Mouse (Mus musculus) small intestine, adult 2 months (tissue): ENCODE measurements around the gene Hs1bp3.

ENCODE experiments used
- CTCF ChIP-seq: fragments of 200-500 bp; IDR thresholded peaks from 2 replicates; pipeline ENCODE4 v1.5.1; 2012; ENCODE audit warnings: low read depth, mild to moderate bottlenecking, control low read depth, inconsistent platforms, low read length, moderate library complexity, mixed read lengths; ENCODE audit not compliant: insufficient replicate concordance, insufficient read length; ENCODE audit errors: extremely low read depth
- POLR2A ChIP-seq: fragments of 200-500 bp; IDR thresholded peaks from 2 replicates; pipeline ENCODE4 v1.6.1; 2012; ENCODE audit warnings: low read depth, mild to moderate bottlenecking, control low read depth, inconsistent platforms, low read length, moderate library complexity

GRCm38 (mm10) chr12:8365905-8366576, 52.8 kb downstream of the Hs1bp3 start:
- TF ChIP-seq CTCF (no peak), POLR2A (no peak)
